9 mouse cellular contexts compared by ENCODE assay signal in the genomic region with DNA sequence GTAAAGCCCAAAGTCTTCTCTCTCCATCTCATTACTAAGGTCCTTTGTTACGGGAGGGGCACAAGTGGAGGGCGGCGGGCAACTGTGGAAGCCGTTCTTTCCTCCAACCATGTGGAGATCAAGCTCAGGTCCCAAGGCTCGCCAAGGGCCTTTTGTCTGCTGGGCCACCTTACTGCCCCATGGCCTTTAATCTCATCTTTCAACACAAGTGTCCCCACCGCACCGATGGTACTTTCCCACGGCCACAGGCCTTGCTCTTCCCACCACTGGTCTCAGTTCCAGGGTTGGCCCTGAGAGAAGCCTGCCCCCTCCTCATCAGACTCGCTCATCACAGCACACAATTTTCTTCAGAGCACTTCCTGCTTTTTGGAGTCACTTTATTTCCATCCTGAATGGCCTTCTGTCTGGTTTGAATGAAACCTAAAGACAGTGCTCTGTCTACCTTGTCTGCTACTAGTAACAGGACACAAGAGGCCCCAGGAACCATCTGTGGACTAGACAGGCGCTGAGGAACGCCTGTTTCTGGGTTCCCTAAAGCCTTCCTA. TPM values are rescaled to one million over a fixed set of nuclear protein-coding genes. Genes with fewer than 3 reads are reported as not detected.
A peak's percentile ranks its signal among the peaks of the same experiment; 100 is the strongest.
DNase-seq lines count a peak whose midpoint lies in the region; ATAC-seq and TF ChIP-seq lines count a peak whose summit lies in the region.
"Had no signal": no experiment of that assay in that cellular context is flagged by ENCODE, and none has a peak within 500 bp of the region (broad histone marks: within the 10 kb centered on the region; RNA-seq: fewer than 3 reads in every experiment).

No protein-coding gene starts in this region.

- peak overlapping the region; percentile 20 for H3K4me3 ChIP-seq in lung, embryonic 16.5 days (ENCODE audit: low read length)
- peak overlapping the region; percentile 79 for H3K4me3 ChIP-seq in limb, embryonic 15.5 days
- H3K4me3 ChIP-seq in small intestine, adult 2 months (ENCODE audit: low read depth, low read length), result no peak overlapping the region

- no peaks in the 10 kb centered on the region for H3K9me3 ChIP-seq in lung, embryonic 16.5 days (ENCODE audit: control insufficient read depth, low read length)
- no peaks in the 10 kb centered on the region for H3K9me3 ChIP-seq in limb, embryonic 15.5 days

- peak overlapping the region; percentile 42; the same call in 1 of the 2 replicates for H3K27ac ChIP-seq in lung, embryonic 16.5 days (ENCODE audit: low read length)
- H3K27ac ChIP-seq in limb, embryonic 15.5 days, result peak overlapping the region; percentile 92
- 0 out of 2 replicates have a peak overlapping the region, but pooled peaks have one; percentile 0 for H3K27ac ChIP-seq in small intestine, adult 2 months (ENCODE audit: insufficient read depth, low read depth, low read length)

- H3K4me2 ChIP-seq in lung, embryonic 16.5 days (ENCODE audit: low read depth, low read length), result peak overlapping the region; percentile 90; the same call in 1 of the 2 replicates
- peak overlapping the region; percentile 75 for H3K4me2 ChIP-seq in limb, embryonic 15.5 days

- H3K4me1 ChIP-seq in lung, embryonic 16.5 days (replicated peaks; ENCODE audit: control insufficient read depth, insufficient read depth, low read length), result peaks cover 43% of the 10 kb centered on the region
- H3K4me1 ChIP-seq in limb, embryonic 15.5 days, result peaks cover 49% of the 10 kb centered on the region
- peaks cover 35% of the 10 kb centered on the region for H3K4me1 ChIP-seq in small intestine, adult 2 months (ENCODE audit: control insufficient read depth, insufficient read depth, insufficient read length, low read length)

- no peak for ATAC-seq in lung, embryonic 16.5 days (ENCODE audit: low read depth)
- ATAC-seq in limb, embryonic 15.5 days (ENCODE audit: insufficient number of reproducible peaks, low FRiP score, low TSS enrichment, low read depth), result no peak

- TF ChIP-seq POLR2A in small intestine, adult 2 months (IDR thresholded peaks at IDR 0.05; ENCODE audit: low read depth, low read length), result no peak

- peak; percentile 44 for DNase-seq in cerebellum, adult 11-12 months
- DNase-seq in cerebellum, postnatal 14 days, result no peak
- DNase-seq in lung, postnatal 25 days (ENCODE audit: low spot score), result no peak
- DNase-seq in left cerebral cortex, adult 11 months (ENCODE audit: low spot score), result no peak
- DNase-seq in gastrocnemius, postnatal 25 days, result no peak
- DNase-seq: thymus, postnatal 25 days had no signal

- peaks cover 3% of the 10 kb centered on the region; the same call in 1 of the 2 replicates for H3K36me3 ChIP-seq in lung, embryonic 16.5 days (ENCODE audit: control insufficient read depth, insufficient read depth, low read length)
- H3K36me3 ChIP-seq in limb, embryonic 15.5 days, result peaks cover 22% of the 10 kb centered on the region
- H3K36me3 ChIP-seq in small intestine, adult 2 months (ENCODE audit: control insufficient read depth, insufficient read depth, low read length), result peaks cover 7% of the 10 kb centered on the region; the same call in 1 of the 2 replicates

- H3K9ac ChIP-seq in lung, embryonic 16.5 days (ENCODE audit: low read length), result peak overlapping the region; percentile 94
- 0 out of 2 replicates have a peak overlapping the region, but pooled peaks have one; percentile 10 for H3K9ac ChIP-seq in limb, embryonic 15.5 days

- no peak for TF ChIP-seq CTCF in small intestine, adult 2 months (IDR thresholded peaks at IDR 0.05; ENCODE audit: extremely low read depth, insufficient read length, insufficient replicate concordance, low read depth, low read length)

- H3K27me3 ChIP-seq in lung, embryonic 16.5 days (ENCODE audit: control insufficient read depth, insufficient read depth, low read depth, low read length), result no peaks in the 10 kb centered on the region
- no peaks in the 10 kb centered on the region for H3K27me3 ChIP-seq in limb, embryonic 15.5 days
- no peaks in the 10 kb centered on the region for H3K27me3 ChIP-seq in small intestine, adult 2 months (ENCODE audit: control insufficient read depth, insufficient read depth, low read length)

- 72% methylated on average over 11 of the region's 11 CpGs for WGBS in lung, embryonic 16.5 days
- WGBS in limb, embryonic 15.5 days, result 78% methylated on average over 11 of the region's 11 CpGs
- WGBS in small intestine, adult 2 months, result 66% methylated on average over 11 of the region's 11 CpGs

RNA-seq across cellular contexts. Expression of a gene that starts 2.2 kb away (rescaled TPM):
- polyA plus RNA-seq in lung, embryonic 16.5 days (2015; fragmentation: Nextera tagmentation; extraction: Ambion mirVana), result 263 and 285 TPM in 2 replicates
- 289 and 315 TPM in 2 replicates for polyA plus RNA-seq in limb, embryonic 15.5 days (2015; fragmentation: Nextera tagmentation; extraction: Ambion mirVana)
- 58.0 and 89.8 TPM in 2 replicates for polyA plus RNA-seq in small intestine, adult 2 months (2012; rRNA removed)
- 100 to 1,000 TPM; 157 to 160 TPM for total RNA-seq in gastrocnemius, postnatal 25 days (2021)

RNA-seq across cellular contexts. Expression of a gene that starts 31.6 kb away (rescaled TPM):
- polyA plus RNA-seq in lung, embryonic 16.5 days (2015; fragmentation: Nextera tagmentation; extraction: Ambion mirVana), result 5.6 and 8.4 TPM in 2 replicates
- 3.9 and 9.4 TPM in 2 replicates for polyA plus RNA-seq in limb, embryonic 15.5 days (2015; fragmentation: Nextera tagmentation; extraction: Ambion mirVana)
- polyA plus RNA-seq in small intestine, adult 2 months (2012; rRNA removed), result 0.10 TPM in 1 of 2 replicates, not detected in the other
- total RNA-seq in gastrocnemius, postnatal 25 days (2021), result 10 to 100 TPM in 1 of 2 experiments, 1 to 10 TPM in 1; 7.7 to 11.6 TPM

RNA-seq across cellular contexts. Expression of a gene that starts 59.0 kb away (rescaled TPM):
- polyA plus RNA-seq in lung, embryonic 16.5 days (2015; fragmentation: Nextera tagmentation; extraction: Ambion mirVana), result 2.4 and 4.1 TPM in 2 replicates
- 20.5 and 25.0 TPM in 2 replicates for polyA plus RNA-seq in limb, embryonic 15.5 days (2015; fragmentation: Nextera tagmentation; extraction: Ambion mirVana)
- polyA plus RNA-seq in small intestine, adult 2 months (2012; rRNA removed), result 194 and 386 TPM in 2 replicates
- total RNA-seq in gastrocnemius, postnatal 25 days (2021), result 10 to 100 TPM; 93.5 to 95.6 TPM

RNA-seq across cellular contexts. Expression of a gene that starts 59.9 kb away (rescaled TPM):
- 38.3 and 39.6 TPM in 2 replicates for polyA plus RNA-seq in lung, embryonic 16.5 days (2015; fragmentation: Nextera tagmentation; extraction: Ambion mirVana)
- 36.2 and 40.1 TPM in 2 replicates for polyA plus RNA-seq in limb, embryonic 15.5 days (2015; fragmentation: Nextera tagmentation; extraction: Ambion mirVana)
- 28.0 and 105 TPM in 2 replicates for polyA plus RNA-seq in small intestine, adult 2 months (2012; rRNA removed)
- total RNA-seq in gastrocnemius, postnatal 25 days (2021), result 10 to 100 TPM; 13.4 to 18.9 TPM

Comparison
In these comparisons a context has a peak if more than half of its experiments do, and no peak if none do; other contexts are left out.
1. H3K27ac ChIP-seq: peak in every context shown above with its lines; median percentile 92 in limb, embryonic 15.5 days; 42 in lung, embryonic 16.5 days; 0 in small intestine, adult 2 months.